Mouse (Mus musculus) midbrain, embryonic 16.5 days (tissue): ENCODE data around the gene Tdrd12. TPM values are rescaled to one million over a fixed set of nuclear protein-coding genes. Genes with fewer than 3 reads are reported as not detected.
A peak's percentile ranks its signal among the peaks of the same experiment; 100 is the strongest.
"Not testable (repeated sequence)": the region's sequence is repeated elsewhere in the genome, so short reads cannot be mapped to it uniquely, and the experiment has no call there.

ENCODE experiments used
- ATAC-seq: fragments of 200-750 bp; cut with Nextera tagmentation; 2 replicates; pipeline ENCODE4 v1.8.0; 2017; ENCODE audit warnings: moderate TSS enrichment
- H3K27ac ChIP-seq: fragments of 300-500 bp; sonication (generic); 2 replicates; pipeline ENCODE4 v1.5.1; 2014; ENCODE audit warnings: mild to moderate bottlenecking, low read length, mixed read lengths
- H3K27me3 ChIP-seq: fragments of 300-500 bp; sonication (generic); 2 replicates; pipeline ENCODE4 v1.6.1; 2014; ENCODE audit warnings: low read depth, low read length, mixed read lengths; ENCODE audit not compliant: control insufficient read depth, insufficient read depth
- H3K36me3 ChIP-seq: fragments of 300-500 bp; sonication (generic); 2 replicates; pipeline ENCODE4 v1.6.1; 2014; ENCODE audit warnings: mild to moderate bottlenecking, low read length, moderate library complexity, mixed read lengths; ENCODE audit not compliant: control insufficient read depth, insufficient read depth
- H3K4me1 ChIP-seq: fragments of 300-500 bp; sonication (generic); 2 replicates; pipeline ENCODE4 v1.6.1; 2014; ENCODE audit warnings: mild to moderate bottlenecking, low read length, mixed read lengths; ENCODE audit not compliant: control insufficient read depth, insufficient read depth
- H3K4me2 ChIP-seq: fragments of 300-500 bp; sonication (generic); 2 replicates; pipeline ENCODE4 v1.6.1; 2014; ENCODE audit warnings: mild to moderate bottlenecking, low read length, mixed read lengths
- H3K4me3 ChIP-seq: fragments of 300-500 bp; sonication (generic); 2 replicates; pipeline ENCODE4 v1.5.1; 2014; ENCODE audit warnings: low read depth, mild to moderate bottlenecking, low read length, moderate library complexity, mixed read lengths
- H3K9ac ChIP-seq: fragments of 300-500 bp; sonication (generic); 2 replicates; pipeline ENCODE4 v1.6.1; 2014; ENCODE audit warnings: low read depth, low read length, mixed read lengths
- H3K9me3 ChIP-seq: fragments of 300-500 bp; sonication (generic); replicated peaks from 2 replicates; pipeline ENCODE4 v1.6.1; 2014; ENCODE audit warnings: mild to moderate bottlenecking, low read length, mixed read lengths; ENCODE audit not compliant: control insufficient read depth, poor library complexity, severe bottlenecking
- WGBS: fragments of 180-500 bp; shearing (Covaris S2); extraction: QIAGEN DNeasy Blood & Tissue Kit; methylation state at CpG from one replicate; pipeline ENCODE4 v1.1.7; 2014; 5-methylcytosine and 5-hydroxymethylcytosine counted together
- polyA plus RNA-seq: library from polyadenylated mRNA; unstranded; fragments of >200 nt; fragmentation: Nextera tagmentation; extraction: Ambion mirVana; gene quantifications from 2 replicates; pipeline ENCODE4 v1.2.1, GENCODE M21; 2015

The Tdrd12 gene
- polyA plus RNA-seq, 1 experiment from 2014 or later, result 0.63 TPM

DNA sequence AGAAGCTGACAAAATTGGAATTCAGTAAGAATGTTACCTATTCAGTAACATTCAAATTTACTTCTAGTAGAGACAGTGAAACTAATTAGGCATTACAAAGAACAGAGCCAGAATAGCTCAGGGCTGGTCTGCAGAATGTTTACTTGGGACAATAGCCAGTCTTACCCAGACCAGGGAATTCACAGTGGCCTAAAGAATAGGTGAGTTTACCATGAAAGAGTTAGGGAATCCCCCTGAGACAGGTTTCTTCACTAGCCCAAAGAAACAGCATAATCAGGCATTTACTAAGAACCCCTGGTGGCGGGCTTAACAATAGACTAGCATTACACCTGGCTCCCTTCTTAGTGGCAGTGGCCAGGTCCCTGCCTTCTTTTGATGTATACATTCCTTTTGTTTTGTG is 7.0 kb downstream of the Tdrd12 start:
- not testable (repeated sequence) for H3K9ac ChIP-seq, H3K27me3 ChIP-seq, H3K27ac ChIP-seq, H3K36me3 ChIP-seq, H3K4me1 ChIP-seq, H3K4me2 ChIP-seq, ATAC-seq, H3K4me3 ChIP-seq, H3K9me3 ChIP-seq
- 21% methylated on average over 1 of the region's 1 CpGs for WGBS

DNA sequence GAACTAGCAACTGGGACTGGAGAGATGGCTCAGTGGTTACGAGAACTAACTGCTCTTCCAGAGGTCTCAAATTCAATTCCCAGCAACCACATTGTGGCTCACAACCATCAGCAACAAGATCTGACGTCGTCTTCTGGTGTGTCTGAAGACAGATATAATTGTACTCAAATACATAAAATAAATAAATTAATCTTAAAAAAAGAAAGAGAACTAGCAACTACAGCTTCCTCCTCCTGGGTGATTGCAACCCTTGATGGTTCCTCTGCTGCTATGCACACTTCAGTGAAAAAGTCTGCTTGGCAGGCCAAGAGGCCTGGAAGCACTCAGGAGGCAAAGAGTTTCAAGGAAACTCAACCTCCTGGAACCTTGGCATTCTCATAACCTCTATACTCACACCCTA is 7.5 kb downstream of the Tdrd12 start:
- ATAC-seq, result no peak
- 76% methylated on average over 3 of the region's 3 CpGs for whole genome bisulfite sequencing
- Histone ChIP-seq H3K4me2 (no peak overlapping the region), H3K36me3 (no peaks in the 10 kb centered on the region), H3K4me3 (no peak overlapping the region), H3K27me3 (no peaks in the 10 kb centered on the region), H3K4me1 (no peaks in the 10 kb centered on the region), H3K9me3 (no peaks in the 10 kb centered on the region), H3K9ac (no peak overlapping the region), H3K27ac (no peak overlapping the region)

GRCm38 (mm10) chr7:35526795-35527194 is 10.8 kb downstream of the Tdrd12 start:
- Histone ChIP-seq H3K27me3 (no peaks in the 10 kb centered on the region), H3K9ac (no peak overlapping the region), H3K4me2 (no peak overlapping the region), H3K36me3 (no peaks in the 10 kb centered on the region), H3K4me3 (no peak overlapping the region), H3K27ac (no peak overlapping the region), H3K4me1 (no peaks in the 10 kb centered on the region), H3K9me3 (no peaks in the 10 kb centered on the region)
- no peak for ATAC-seq
- 83% methylated on average over 2 of the region's 2 CpGs for WGBS

GRCm38 (mm10) chr7:35501995-35502394 is 35.5 kb downstream of the Tdrd12 start:
- Histone ChIP-seq H3K4me3 (no peak overlapping the region), H3K9ac (no peak overlapping the region), H3K27me3 (no peaks in the 10 kb centered on the region), H3K4me2 (no peak overlapping the region), H3K27ac (no peak overlapping the region), H3K4me1 (no peaks in the 10 kb centered on the region), H3K9me3 (no peaks in the 10 kb centered on the region), H3K36me3 (no peaks in the 10 kb centered on the region)
- 0 out of 2 replicates have a peak, but pooled peaks have one; percentile 54 for ATAC-seq
- WGBS, result 25% methylated on average over 4 of the region's 4 CpGs

GRCm38 (mm10) chr7:35497516-35497915 is 40.0 kb downstream of the Tdrd12 start:
- Histone ChIP-seq H3K4me2 (no peak overlapping the region), H3K36me3 (no peaks in the 10 kb centered on the region), H3K9ac (no peak overlapping the region), H3K27ac (no peak overlapping the region), H3K4me1 (no peaks in the 10 kb centered on the region), H3K9me3 (no peaks in the 10 kb centered on the region), H3K4me3 (no peak overlapping the region), H3K27me3 (no peaks in the 10 kb centered on the region)
- no peak for ATAC-seq
- WGBS, result 96% methylated on average over 2 of the region's 2 CpGs

DNA sequence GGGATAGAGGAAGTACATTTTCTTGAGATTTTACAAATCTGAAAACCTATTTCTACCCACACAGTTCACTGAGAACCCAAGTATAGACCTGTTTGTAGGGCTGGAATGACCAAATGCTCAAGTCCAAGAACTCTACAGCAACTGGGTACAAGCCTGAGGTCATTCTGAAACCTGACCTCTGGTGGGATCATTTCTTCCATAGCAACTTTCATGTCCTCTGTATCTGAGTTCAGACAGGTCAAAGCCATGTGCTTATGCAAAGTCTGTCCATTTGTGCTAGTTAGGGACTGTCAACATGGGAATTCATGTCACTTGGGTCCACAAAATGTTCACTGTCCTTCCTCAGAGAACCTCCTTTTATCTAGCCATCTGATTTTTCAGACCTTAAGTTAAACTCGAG is 46.5 kb downstream of the Tdrd12 start:
- Histone ChIP-seq H3K9ac (no peak overlapping the region), H3K36me3 (no peaks in the 10 kb centered on the region), H3K4me2 (no peak overlapping the region), H3K27ac (no peak overlapping the region), H3K4me1 (no peaks in the 10 kb centered on the region), H3K27me3 (no peaks in the 10 kb centered on the region; the same call in 1 of the 2 replicates), H3K4me3 (no peak overlapping the region), H3K9me3 (no peaks in the 10 kb centered on the region)
- no peak for ATAC-seq
- 81% methylated on average over 1 of the region's 1 CpGs for WGBS

GRCm38 (mm10) chr7:35490186-35490585 is 47.4 kb downstream of the Tdrd12 start:
- WGBS, result 95% methylated on average over 2 of the region's 2 CpGs
- Histone ChIP-seq H3K36me3 (no peaks in the 10 kb centered on the region), H3K4me2 (no peak overlapping the region), H3K27me3 (no peaks in the 10 kb centered on the region; the same call in 1 of the 2 replicates), H3K27ac (no peak overlapping the region), H3K4me3 (no peak overlapping the region), H3K4me1 (no peaks in the 10 kb centered on the region), H3K9me3 (no peaks in the 10 kb centered on the region), H3K9ac (no peak overlapping the region)
- no peak for ATAC-seq

DNA sequence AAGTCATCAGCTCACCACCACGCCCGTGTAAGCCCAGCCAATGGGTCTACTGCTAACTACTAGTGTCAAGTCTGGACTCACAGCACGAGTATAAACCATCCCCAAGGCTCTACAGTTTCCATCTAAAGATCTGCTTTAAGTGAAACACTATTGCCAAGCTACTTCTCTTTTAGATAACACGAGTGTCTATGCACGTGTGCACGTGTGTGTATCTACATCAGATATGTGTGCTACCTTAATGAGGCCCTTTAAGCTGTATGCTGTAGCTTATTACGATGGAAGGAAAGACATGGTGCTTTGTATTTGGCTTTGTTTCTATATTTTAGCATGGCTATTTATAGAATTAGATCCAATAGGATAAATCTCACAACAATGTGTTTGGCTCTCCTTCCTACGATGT is 51.0 kb downstream of the Tdrd12 start:
- WGBS, result 90% methylated on average over 8 of the region's 8 CpGs
- ATAC-seq, result no peak
- no peaks in the 10 kb centered on the region for H3K27me3 ChIP-seq

GRCm38 (mm10) chr7:35485126-35485525 is 52.4 kb downstream of the Tdrd12 start:
- no peak overlapping the region for H3K27ac ChIP-seq
- WGBS, result 80% methylated on average over 2 of the region's 2 CpGs
- H3K36me3 ChIP-seq, result no peaks in the 10 kb centered on the region

More for the DNA sequence above, 51.0 kb downstream of the Tdrd12 start:
- Histone ChIP-seq H3K4me2 (no peak overlapping the region), H3K4me3 (no peak overlapping the region), H3K9me3 (no peaks in the 10 kb centered on the region), H3K36me3 (no peaks in the 10 kb centered on the region), H3K9ac (no peak overlapping the region), H3K4me1 (no peaks in the 10 kb centered on the region), H3K27ac (no peak overlapping the region)

DNA sequence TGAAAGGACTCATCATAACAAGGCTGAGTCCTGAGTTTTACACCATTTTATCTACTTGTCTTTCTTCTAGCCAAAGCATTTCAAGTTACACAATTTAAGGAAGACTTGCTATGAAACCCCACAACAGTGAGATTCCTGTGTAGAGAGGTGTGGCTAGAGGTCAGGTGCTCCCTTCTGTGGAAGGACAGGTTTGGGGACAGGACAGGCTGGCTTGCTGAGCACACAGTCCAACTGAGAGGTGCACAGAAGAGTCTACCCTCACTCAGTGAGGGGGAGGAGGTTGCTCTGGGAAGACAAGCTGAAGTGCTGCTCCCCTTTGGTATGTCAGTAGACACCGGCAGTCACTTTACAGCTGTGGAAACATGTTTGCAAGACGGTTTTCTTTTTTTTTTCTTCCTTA is 61.1 kb downstream of the Tdrd12 start:
- H3K4me1 ChIP-seq, result no peaks in the 10 kb centered on the region
- H3K4me2 ChIP-seq, result no peak overlapping the region
- no peak overlapping the region for H3K4me3 ChIP-seq
- H3K36me3 ChIP-seq, result no peaks in the 10 kb centered on the region
- H3K9me3 ChIP-seq, result no peaks in the 10 kb centered on the region
- 81% methylated on average over 2 of the region's 2 CpGs for WGBS
- H3K9ac ChIP-seq, result no peak overlapping the region
- H3K27me3 ChIP-seq, result no peaks in the 10 kb centered on the region
- H3K27ac ChIP-seq, result no peak overlapping the region
- no peak for ATAC-seq

More at GRCm38 (mm10) chr7:35485126-35485525, 52.4 kb downstream of the Tdrd12 start:
- no peak overlapping the region for H3K4me2 ChIP-seq
- no peak for ATAC-seq
- H3K27me3 ChIP-seq, result no peaks in the 10 kb centered on the region
- H3K9ac ChIP-seq, result no peak overlapping the region
- no peak overlapping the region for H3K4me3 ChIP-seq
- no peaks in the 10 kb centered on the region for H3K9me3 ChIP-seq
- H3K4me1 ChIP-seq, result no peaks in the 10 kb centered on the region
